Mouse (Mus musculus) liver, embryonic 11.5 days (tissue): ENCODE data around the gene Lgals7. TPM values are rescaled to one million over a fixed set of nuclear protein-coding genes. Genes with fewer than 3 reads are reported as not detected.
A peak's percentile ranks its signal among the peaks of the same experiment; 100 is the strongest.

ENCODE experiments used
- ATAC-seq: fragments of 200-750 bp; cut with Nextera tagmentation; replicated peaks from 2 replicates; pipeline ENCODE4 v1.8.0; 2017; ENCODE audit warnings: moderate number of reproducible peaks, mild to moderate bottlenecking, moderate TSS enrichment, moderate library complexity; ENCODE audit not compliant: low FRiP score
- DNase-seq: peaks from one replicate; pipeline ENCODE4 v3.0.0-alpha.2; 2017; ENCODE audit warnings: low spot score
- H3K27ac ChIP-seq: fragments of 300-500 bp; sonication (generic); 2 replicates; pipeline ENCODE4 v1.5.1; 2014; ENCODE audit warnings: mild to moderate bottlenecking, low read depth, low read length, control low read depth
- H3K27me3 ChIP-seq: fragments of 300-500 bp; sonication (generic); replicated peaks from 2 replicates; pipeline ENCODE4 v1.6.1; 2014; ENCODE audit warnings: low read length, mixed read lengths; ENCODE audit not compliant: control insufficient read depth, insufficient read depth
- H3K36me3 ChIP-seq: fragments of 300-500 bp; sonication (generic); 2 replicates; pipeline ENCODE4 v1.6.1; 2014; ENCODE audit warnings: mild to moderate bottlenecking, low read length, moderate library complexity, mixed read lengths; ENCODE audit not compliant: control insufficient read depth, insufficient read depth
- H3K4me1 ChIP-seq: fragments of 300-500 bp; sonication (generic); replicated peaks from 2 replicates; pipeline ENCODE4 v1.6.1; 2014; ENCODE audit warnings: low read length, mixed read lengths; ENCODE audit not compliant: control insufficient read depth, insufficient read depth
- H3K4me2 ChIP-seq: fragments of 300-500 bp; sonication (generic); 2 replicates; pipeline ENCODE4 v1.6.1; 2014; ENCODE audit warnings: mild to moderate bottlenecking, control low read depth, moderate library complexity
- H3K4me3 ChIP-seq: fragments of 300-500 bp; sonication (generic); 2 replicates; pipeline ENCODE4 v1.5.1; 2014; ENCODE audit warnings: low read depth, low read length, control low read depth
- H3K9ac ChIP-seq: fragments of 300-500 bp; sonication (generic); 2 replicates; pipeline ENCODE4 v1.6.1; 2014; ENCODE audit warnings: low read depth, low read length, control low read depth
- H3K9me3 ChIP-seq: fragments of 300-500 bp; sonication (generic); 2 replicates; pipeline ENCODE4 v1.6.1; 2016; ENCODE audit warnings: low read length, inconsistent platforms, mixed read lengths; ENCODE audit not compliant: control insufficient read depth
- WGBS: fragments of 180-500 bp; shearing (Covaris S2); extraction: QIAGEN DNeasy Blood & Tissue Kit; methylation state at CpG from one replicate; pipeline ENCODE4 v1.1.7; 2014; 5-methylcytosine and 5-hydroxymethylcytosine counted together
- polyA plus RNA-seq: library from polyadenylated mRNA; unstranded; fragments of >200 nt; fragmentation: Nextera tagmentation; extraction: Ambion mirVana; gene quantifications from 2 replicates; pipeline ENCODE4 v1.2.1, GENCODE M21; 2014

Lgals7 gene
- polyA plus RNA-seq, 1 experiment from 2014 or later = not detected

DNA sequence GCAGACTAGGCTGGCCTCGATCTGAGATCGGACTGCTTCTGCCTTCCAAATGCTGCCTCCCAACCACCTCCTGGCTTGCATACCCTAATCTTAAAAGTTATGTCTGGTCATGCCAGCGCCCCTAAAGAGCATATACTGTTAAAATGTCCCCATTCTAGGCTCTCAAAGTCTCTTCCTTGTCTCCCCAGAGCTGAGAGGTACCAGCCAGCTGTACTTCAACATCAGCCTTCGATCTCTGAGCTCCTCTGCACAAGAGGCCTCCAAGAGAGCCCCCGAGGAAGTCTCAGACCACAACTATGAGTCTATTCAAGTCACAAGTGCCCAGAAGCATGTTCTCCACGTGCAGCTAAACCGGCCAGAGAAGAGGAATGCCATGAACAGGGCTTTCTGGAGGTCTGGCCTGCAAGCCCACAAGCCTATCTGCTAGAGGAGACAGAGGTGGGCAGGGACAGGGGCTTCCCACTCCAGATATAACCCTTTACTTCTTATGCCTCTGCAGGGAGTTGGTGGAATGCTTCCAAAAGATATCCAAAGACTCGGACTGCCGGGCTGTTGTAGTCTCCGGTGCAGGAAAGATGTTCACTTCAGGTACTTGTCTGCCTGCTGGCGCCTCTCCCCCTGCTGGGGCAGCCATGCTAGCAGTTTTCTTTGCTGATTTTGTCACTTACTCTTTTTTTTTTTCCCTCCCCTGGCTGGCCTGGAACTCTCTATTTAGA, 37.8 kb upstream of the Lgals7 start:
- H3K4me2 ChIP-seq = peak overlapping the region; percentile 79
- H3K36me3 ChIP-seq = peaks cover 22% of the 10 kb centered on the region
- H3K4me3 ChIP-seq = peak overlapping the region; percentile 61
- 52% methylated on average over 11 of the region's 11 CpGs for whole genome bisulfite sequencing
- peak overlapping the region; percentile 74 for H3K27ac ChIP-seq
- H3K9me3 ChIP-seq = no peaks in the 10 kb centered on the region
- peaks cover 15% of the 10 kb centered on the region for H3K4me1 ChIP-seq
- DNase-seq (no peak), ATAC-seq (0 out of 2 replicates have a peak, but pooled peaks have one; percentile 23)
- H3K9ac ChIP-seq = peak overlapping the region; percentile 77
- no peaks in the 10 kb centered on the region for H3K27me3 ChIP-seq

DNA sequence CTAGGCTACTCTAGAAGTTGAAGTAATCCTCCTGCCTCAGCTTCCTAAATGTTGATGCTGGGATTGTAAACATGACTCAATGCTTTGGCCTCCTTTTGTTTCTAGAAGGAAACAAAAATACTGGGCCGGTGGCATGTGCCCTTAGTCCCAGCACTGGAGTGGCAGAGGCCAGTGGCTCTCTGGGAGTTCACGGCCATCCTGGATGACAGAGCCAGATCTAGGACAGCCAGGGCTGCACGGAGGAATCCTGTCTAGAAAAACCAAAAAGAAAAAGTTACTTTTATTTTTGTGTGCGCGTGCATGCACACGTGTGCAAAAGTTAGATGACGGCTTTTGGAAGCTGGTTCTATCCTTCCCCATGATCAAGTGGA, 37.3 kb upstream of the Lgals7 start:
- WGBS = 91% methylated on average over 7 of the region's 7 CpGs
- no peaks in the 10 kb centered on the region for H3K27me3 ChIP-seq
- peaks cover 16% of the 10 kb centered on the region for H3K4me1 ChIP-seq
- H3K9ac ChIP-seq = peak overlapping the region; percentile 77
- H3K9me3 ChIP-seq = no peaks in the 10 kb centered on the region
- no peak for DNase-seq
- peak overlapping the region; percentile 79 for H3K4me2 ChIP-seq
- peak overlapping the region; percentile 74 for H3K27ac ChIP-seq
- ATAC-seq = no peak
- peaks cover 20% of the 10 kb centered on the region for H3K36me3 ChIP-seq
- H3K4me3 ChIP-seq = no peak overlapping the region

DNA sequence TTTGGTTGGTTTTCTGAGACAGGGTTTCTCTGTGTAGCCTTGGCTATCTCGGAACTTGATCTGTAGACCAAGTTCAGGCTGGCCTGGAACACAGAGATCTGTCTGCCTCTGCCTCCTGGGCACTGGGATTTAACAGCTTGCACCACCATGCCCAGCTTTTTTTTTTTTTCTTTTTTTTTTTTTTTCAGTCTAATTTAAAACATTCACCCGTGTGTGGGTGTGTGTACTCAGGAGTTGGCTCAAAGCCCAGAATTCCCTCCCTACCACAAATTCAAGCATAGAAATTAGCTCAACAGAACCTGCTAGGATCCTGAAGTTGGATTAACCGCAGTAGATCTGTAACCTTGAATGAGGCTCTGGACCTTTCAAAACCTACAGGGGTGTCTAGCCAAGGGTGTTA, 36.3 kb upstream of the Lgals7 start:
- Histone ChIP-seq H3K4me2 (no peak overlapping the region), H3K4me3 (no peak overlapping the region), H3K4me1 (peaks cover 18% of the 10 kb centered on the region), H3K27me3 (no peaks in the 10 kb centered on the region), H3K9me3 (no peaks in the 10 kb centered on the region), H3K27ac (no peak overlapping the region), H3K9ac (no peak overlapping the region), H3K36me3 (peaks cover 16% of the 10 kb centered on the region)
- ATAC-seq (no peak), DNase-seq (no peak)
- WGBS = 75% methylated on average over 3 of the region's 3 CpGs

DNA sequence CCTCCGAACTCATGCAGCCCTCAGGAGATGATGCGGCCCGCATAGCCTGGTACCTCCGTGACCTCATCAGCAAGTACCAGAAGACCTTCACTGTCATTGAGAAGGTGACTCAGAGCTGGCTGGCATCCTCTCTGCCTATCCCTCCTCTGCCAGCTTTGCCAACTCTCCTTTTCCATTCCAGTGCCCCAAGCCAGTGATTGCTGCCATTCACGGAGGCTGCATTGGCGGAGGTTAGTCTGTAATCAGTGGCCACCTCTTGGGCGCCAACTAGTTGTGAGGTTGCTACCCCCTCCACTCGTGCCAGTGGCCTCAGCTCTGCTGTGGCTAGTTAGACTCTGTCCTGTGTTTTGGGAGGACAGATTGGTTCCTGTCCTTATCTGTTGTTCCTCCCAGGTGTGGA, 33.8 kb upstream of the Lgals7 start:
- DNase-seq (no peak), ATAC-seq (no peak)
- Histone ChIP-seq H3K4me1 (peaks cover 15% of the 10 kb centered on the region), H3K4me2 (no peak overlapping the region), H3K27ac (no peak overlapping the region), H3K27me3 (no peaks in the 10 kb centered on the region), H3K36me3 (peaks cover 13% of the 10 kb centered on the region), H3K9ac (no peak overlapping the region), H3K4me3 (no peak overlapping the region), H3K9me3 (no peaks in the 10 kb centered on the region)
- WGBS = 89% methylated on average over 8 of the region's 8 CpGs

DNA sequence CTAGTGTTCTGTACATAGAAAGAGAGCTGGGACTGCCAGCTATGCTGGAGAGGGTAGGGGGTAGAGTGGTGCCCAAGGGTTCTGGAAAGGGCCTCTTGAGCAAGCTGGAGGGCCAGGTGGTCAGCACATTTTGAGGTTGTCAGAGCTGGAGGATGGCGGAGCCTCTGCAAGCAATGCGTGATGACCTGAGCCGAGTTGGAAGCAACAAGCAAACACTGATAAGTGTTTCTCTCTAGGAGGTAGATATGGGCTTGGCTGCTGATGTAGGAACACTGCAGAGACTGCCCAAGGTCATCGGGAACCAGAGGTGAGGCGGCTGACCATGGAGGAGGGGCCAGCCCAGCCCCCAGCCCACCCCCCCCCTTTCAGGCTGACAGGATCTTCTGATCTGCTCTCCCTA, 32.7 kb upstream of the Lgals7 start:
- ATAC-seq (no peak), DNase-seq (no peak)
- Histone ChIP-seq H3K9me3 (no peaks in the 10 kb centered on the region), H3K4me2 (no peak overlapping the region), H3K27me3 (no peaks in the 10 kb centered on the region), H3K4me1 (peaks cover 10% of the 10 kb centered on the region), H3K9ac (no peak overlapping the region), H3K4me3 (no peak overlapping the region), H3K36me3 (peaks cover 13% of the 10 kb centered on the region), H3K27ac (no peak overlapping the region)
- WGBS = 76% methylated on average over 5 of the region's 5 CpGs

DNA sequence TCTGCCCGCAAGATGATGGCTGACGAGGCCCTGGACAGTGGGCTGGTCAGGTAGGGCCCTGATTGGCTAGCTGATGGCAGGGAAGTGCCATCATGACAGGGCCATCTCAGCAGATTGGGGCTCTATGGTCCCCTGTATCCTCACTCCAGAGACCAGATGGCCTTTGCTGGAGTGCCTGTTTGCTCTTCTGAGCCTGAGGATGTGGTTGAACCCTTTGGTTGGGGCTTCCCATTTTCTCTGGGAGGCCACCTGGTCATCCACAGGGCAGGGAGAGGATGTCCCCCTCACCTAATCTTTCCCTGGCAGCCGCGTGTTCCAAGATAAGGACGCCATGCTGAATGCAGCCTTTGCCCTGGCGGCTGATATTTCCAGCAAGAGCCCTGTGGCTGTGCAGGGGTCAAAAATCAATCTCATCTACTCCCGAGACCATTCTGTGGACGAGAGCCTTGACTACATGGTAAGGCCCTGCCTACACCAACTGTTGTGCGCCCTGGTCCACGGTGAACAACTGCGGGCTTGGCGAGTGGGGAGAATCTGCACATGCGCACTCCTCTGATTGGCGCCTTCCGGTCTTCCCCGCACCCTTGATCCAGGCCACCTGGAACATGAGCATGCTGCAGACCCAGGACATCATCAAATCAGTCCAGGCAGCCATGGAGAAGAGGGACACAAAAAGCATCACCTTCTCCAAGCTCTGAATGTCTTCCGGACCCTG, 32.1 kb upstream of the Lgals7 start:
- ATAC-seq (no peak), DNase-seq (no peak)
- Histone ChIP-seq H3K4me2 (no peak overlapping the region), H3K4me3 (no peak overlapping the region), H3K36me3 (peaks cover 13% of the 10 kb centered on the region), H3K9ac (no peak overlapping the region), H3K9me3 (no peaks in the 10 kb centered on the region), H3K4me1 (peaks cover 8% of the 10 kb centered on the region), H3K27ac (no peak overlapping the region), H3K27me3 (no peaks in the 10 kb centered on the region)
- WGBS = 68% methylated on average over 17 of the region's 17 CpGs

DNA sequence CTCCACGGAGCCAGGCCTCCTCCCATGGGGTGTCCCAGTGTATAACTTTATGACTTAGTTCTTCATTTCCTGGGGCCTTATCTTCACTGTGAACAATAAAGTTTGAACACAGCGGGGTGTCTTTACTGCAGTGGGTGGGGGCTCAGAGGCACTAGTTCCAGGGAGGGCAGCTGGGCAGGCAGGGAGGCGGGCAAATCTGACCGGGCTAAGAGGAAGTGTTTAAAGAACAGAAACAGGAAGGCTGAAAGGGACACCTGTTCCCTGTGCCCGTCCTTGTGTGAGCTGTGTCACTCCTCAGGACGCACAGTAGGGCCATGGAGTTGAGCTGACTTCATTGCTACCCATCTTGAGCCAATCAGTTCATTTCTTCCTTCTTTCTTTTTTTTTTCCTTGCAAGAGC, 31.5 kb upstream of the Lgals7 start:
- H3K36me3 ChIP-seq = peaks cover 13% of the 10 kb centered on the region
- 62% methylated on average over 6 of the region's 6 CpGs for whole genome bisulfite sequencing
- H3K27me3 ChIP-seq = no peaks in the 10 kb centered on the region
- H3K4me1 ChIP-seq = peaks cover 8% of the 10 kb centered on the region
- H3K4me2 ChIP-seq = no peak overlapping the region
- DNase-seq (no peak), ATAC-seq (no peak)
- H3K27ac ChIP-seq = no peak overlapping the region
- no peak overlapping the region for H3K4me3 ChIP-seq
- no peaks in the 10 kb centered on the region for H3K9me3 ChIP-seq
- no peak overlapping the region for H3K9ac ChIP-seq

DNA sequence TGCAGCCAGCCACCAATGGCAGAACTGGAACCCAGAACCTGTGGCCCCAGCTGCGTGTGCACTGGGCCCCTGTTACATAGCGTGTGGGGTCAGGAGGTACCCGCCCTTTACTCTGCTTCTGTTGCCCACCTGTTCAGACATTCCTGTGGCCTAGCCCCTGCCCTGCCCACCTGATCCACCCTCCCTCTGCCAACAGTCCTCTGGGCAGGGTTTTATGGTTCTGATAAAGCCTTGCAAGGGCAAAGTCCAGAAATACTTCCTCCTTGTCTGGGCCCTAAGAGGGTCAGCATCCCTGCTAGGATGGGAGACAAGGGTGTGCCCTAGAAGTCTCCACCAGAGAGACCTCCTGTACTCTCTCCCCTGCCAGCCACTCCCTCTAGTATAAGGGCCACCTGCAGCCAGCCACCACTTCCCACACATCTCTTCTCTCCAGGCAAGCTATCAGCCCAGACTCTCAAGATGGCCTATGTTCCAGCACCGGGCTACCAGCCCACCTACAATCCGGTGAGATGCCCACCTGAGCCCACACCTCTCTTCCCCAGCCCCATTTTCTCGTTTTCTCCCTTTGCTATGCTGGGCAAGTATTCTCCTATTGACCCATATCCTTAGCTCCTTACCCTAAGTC, 29.8 kb upstream of the Lgals7 start, which contains the start of gene Lgals4:
Gene Lgals4 (plus strand): TSS at position 132 of the 625 bp plus-strand sequence.
- WGBS = 76% methylated on average over 6 of the region's 6 CpGs
- Histone ChIP-seq H3K27me3 (no peaks in the 10 kb centered on the region), H3K27ac (no peak within 1 kb of the TSS), H3K4me2 (no peak within 1 kb of the TSS), H3K9ac (no peak within 1 kb of the TSS), H3K9me3 (no peaks in the 10 kb centered on the region), H3K4me1 (peaks cover 8% of the 10 kb centered on the region), H3K4me3 (no peak within 1 kb of the TSS), H3K36me3 (peaks cover 13% of the 10 kb centered on the region)
- DNase-seq (no peak), ATAC-seq (no peak)
